Mouse (Mus musculus): Measurements from ENCODE around the gene Atg2a. TPM values are rescaled to one million over a fixed set of nuclear protein-coding genes. Genes with fewer than 3 reads are reported as not detected.

Atg2a gene
- total and polyA plus RNA-seq, 3 experiments = 2.8 to 13.9 (median 9.5) TPM

- peak overlapping the region; percentile 85 for H3K27ac ChIP-seq (ENCODE audit: insufficient read depth, low read depth)
- peaks cover 61 to 94% of the 10 kb centered on the region in 2 experiments for H3K4me1 ChIP-seq (ENCODE audit: control insufficient read depth in 1 of 2, insufficient read depth in 2 of 2)
- no peaks in the 10 kb centered on the region for H3K9me3 ChIP-seq (replicated peaks; ENCODE audit: low read length)
- peak overlapping the region; percentile 25; the same call in 1 of the 2 replicates for H3K9ac ChIP-seq (ENCODE audit: insufficient read depth, low read depth)
- no peak overlapping the region for H3K4me3 ChIP-seq (replicated peaks in 1 of 3; ENCODE audit: low read depth in 2 of 3, low read length in 2 of 3, poor library complexity in 1 of 3)
- no peak for DNase-seq (ENCODE audit: extremely low read depth)
- no peak overlapping the region for H3K4me2 ChIP-seq (ENCODE audit: insufficient read depth, low read depth, poor library complexity, severe bottlenecking)
- TF ChIP-seq MYC (IDR thresholded peaks at IDR 0.05; ENCODE audit: low read depth, low read length) (no peak), ZC3H11A (IDR thresholded peaks at IDR 0.05; ENCODE audit: low read depth, low read length) (no peak), MAZ (IDR thresholded peaks at IDR 0.05; ENCODE audit: low read depth, low read length) (no peak), MAX (IDR thresholded peaks at IDR 0.05; ENCODE audit: low read length) (no peak), UBTF (IDR thresholded peaks at IDR 0.05; ENCODE audit: low read depth, low read length) (no peak), MEF2A (IDR thresholded peaks at IDR 0.05; ENCODE audit: borderline replicate concordance, low read depth, low read length) (no peak), JUND (conservative IDR thresholded peaks at IDR 0.05; ENCODE audit: low read depth, low read length) (no peak), USF1 (IDR thresholded peaks at IDR 0.05; ENCODE audit: low read depth, low read length) (no peak), SIN3A (IDR thresholded peaks at IDR 0.05; ENCODE audit: low read length) (no peak), RCOR1 (conservative IDR thresholded peaks at IDR 0.05; ENCODE audit: low read depth, low read length) (no peak)
- in situ Hi-C loops (cut with MboI; ENCODE audit: low pct_ligation_motif_present, low pct_unique_long_range_greater_than_20kb, low sequenced_read_pairs) = no loop called here
- peaks cover 87% of the 10 kb centered on the region for H3K79me2 ChIP-seq (replicated peaks; ENCODE audit: control insufficient read depth, extremely low read depth, insufficient read depth, poor library complexity, severe bottlenecking)
- dilution Hi-C loops (cut with MboI; ENCODE audit: extremely low pct_ligation_motif_present, extremely low pct_unique_long_range_greater_than_20kb, low sequenced_read_pairs) = no loop called here
- H3K36me3 ChIP-seq (replicated peaks in 1 of 2; ENCODE audit: control insufficient read depth in 1 of 2, insufficient read depth in 1 of 2, low read length in 1 of 2) = peaks cover 89 to 94% of the 10 kb centered on the region in 2 experiments
- H3K27me3 ChIP-seq (replicated peaks) = no peaks in the 10 kb centered on the region
Measured at GRCm38 (mm10) chr19:6285226-6285625, 43.8 kb downstream of the Atg2a start.

- in situ Hi-C loops (cut with MboI; ENCODE audit: low pct_ligation_motif_present, low pct_unique_long_range_greater_than_20kb, low sequenced_read_pairs) (no loop called here), dilution Hi-C loops (cut with MboI; ENCODE audit: extremely low pct_ligation_motif_present, extremely low pct_unique_long_range_greater_than_20kb, low sequenced_read_pairs) (no loop called here)
- Histone ChIP-seq H3K9ac (ENCODE audit: insufficient read depth, low read depth) (peak overlapping the region; percentile 55), H3K4me1 (ENCODE audit: control insufficient read depth in 1 of 2, insufficient read depth in 2 of 2) (peaks cover 63 to 94% of the 10 kb centered on the region in 2 experiments), H3K4me2 (ENCODE audit: insufficient read depth, low read depth, poor library complexity, severe bottlenecking) (peak overlapping the region; percentile 21; the same call in 1 of the 2 replicates), H3K79me2 (replicated peaks; ENCODE audit: control insufficient read depth, extremely low read depth, insufficient read depth, poor library complexity, severe bottlenecking) (peaks cover 85% of the 10 kb centered on the region), H3K36me3 (replicated peaks in 1 of 2; ENCODE audit: control insufficient read depth in 1 of 2, insufficient read depth in 1 of 2, low read length in 1 of 2) (peaks cover 84 to 90% of the 10 kb centered on the region in 2 experiments), H3K27ac (ENCODE audit: insufficient read depth, low read depth) (peak overlapping the region; percentile 85), H3K27me3 (replicated peaks) (no peaks in the 10 kb centered on the region), H3K9me3 (replicated peaks; ENCODE audit: low read length) (no peaks in the 10 kb centered on the region), H3K4me3 (replicated peaks in 1 of 3; ENCODE audit: low read depth in 2 of 3, low read length in 2 of 3, poor library complexity in 1 of 3) (no peak overlapping the region)
- DNase-seq (ENCODE audit: extremely low read depth) = no peak
- TF ChIP-seq EP300 (IDR thresholded peaks at IDR 0.05; ENCODE audit: low read length) (no peak), KAT2A (IDR thresholded peaks at IDR 0.05; ENCODE audit: insufficient replicate concordance, low read length) (no peak)
Measured at GRCm38 (mm10) chr19:6285632-6286433, 44.4 kb downstream of the Atg2a start.
